Mouse (Mus musculus) spleen, postnatal 0 days (tissue): ENCODE results near the gene Gba. TPM values are rescaled to one million over a fixed set of nuclear protein-coding genes. Genes with fewer than 3 reads are reported as not detected.

Experiments used
- microRNA counts: library from miRNA; unstranded; fragments of <30 nt; microRNA quantifications from one replicate; lab custom pipeline; 2015
- polyA plus RNA-seq: library from polyadenylated mRNA; unstranded; fragments of >200 nt; fragmentation: Nextera tagmentation; extraction: Ambion mirVana; gene quantifications from 2 replicates; pipeline ENCODE4 v1.2.1, GENCODE M21; 2015

The Gba gene
- 27.4 and 34.1 TPM in 2 replicates for polyA plus RNA-seq

GRCm38 (mm10) chr3:89202253-89203141, at the start of gene Gba:
Gene Gba, plus strand, starts transcription at chr3:89202928.

GRCm38 (mm10) chr3:89159616-89160344, 42.9 kb upstream of the Gba start, which contains the start of gene Hcn3:
Gene Hcn3, minus strand, starts transcription at chr3:89160196.

GRCm38 (mm10) chr3:89164506-89165267, 38.0 kb upstream of the Gba start, which contains the start of gene Clk2:
Gene Clk2, plus strand, starts transcription at chr3:89164795.

GRCm38 (mm10) chr3:89177242-89178106, 25.3 kb upstream of the Gba start, which contains the start of gene Scamp3:
Gene Scamp3, plus strand, starts transcription at chr3:89177473.

GRCm38 (mm10) chr3:89183058-89183958, 19.4 kb upstream of the Gba start, which contains the start of gene Fam189b:
Gene Fam189b, plus strand, starts transcription at chr3:89183143.

GRCm38 (mm10) chr3:89214681-89215411, 12.1 kb downstream of the Gba start, which contains the start of gene Thbs3:
Gene Thbs3, plus strand, starts transcription at chr3:89215180.

GRCm38 (mm10) chr3:89226900-89227299, 24.2 kb downstream of the Gba start, which contains the start of gene Mtx1:
Gene Mtx1, minus strand, starts transcription at chr3:89227088.

GRCm38 (mm10) chr3:89228836-89229235, 26.1 kb downstream of the Gba start, which contains the start of gene Muc1:
Gene Muc1, plus strand, starts transcription at chr3:89229057.

GRCm38 (mm10) chr3:89245688-89246171, 43.0 kb downstream of the Gba start, which contains the start of gene Krtcap2:
Gene Krtcap2, plus strand, starts transcription at chr3:89245966.

GRCm38 (mm10) chr3:89246261-89247100, 43.8 kb downstream of the Gba start, which contains the start of gene Trim46:
Gene Trim46, minus strand, starts transcription at chr3:89246309.

MicroRNA genes within 50 kb of the gene (microRNA counts, 519-probe panel; counts per million panel counts)
- microRNA mmu-miR-92b (lab: Ali Mortazavi, UCI), result 88.3 counts per million

Other genes with a start within 250 kb of the Gba start
- gene Rusc1, start 109.6 kb upstream of the Gba start, polyA plus RNA-seq, result 5.8 and 6.5 TPM in 2 replicates
- not detected in 2 replicates for gene Gm43738, start 101.8 kb upstream of the Gba start, polyA plus RNA-seq
- 52.6 and 62.7 TPM in 2 replicates for gene Fdps, start 101.0 kb upstream of the Gba start, polyA plus RNA-seq
- gene Pklr, start 66.8 kb upstream of the Gba start, polyA plus RNA-seq, result 37.9 and 48.2 TPM in 2 replicates
- 0.87 and 0.97 TPM in 2 replicates for gene Hcn3, start 42.7 kb upstream of the Gba start, polyA plus RNA-seq
- gene Clk2, start 38.1 kb upstream of the Gba start, polyA plus RNA-seq, result 14.5 and 15.9 TPM in 2 replicates
- 51.1 and 56.9 TPM in 2 replicates for gene Scamp3, start 25.5 kb upstream of the Gba start, polyA plus RNA-seq
- 3.4 and 7.0 TPM in 2 replicates for gene Fam189b, start 19.8 kb upstream of the Gba start, polyA plus RNA-seq
- gene Thbs3, start 12.3 kb downstream of the Gba start, polyA plus RNA-seq, result 4.1 and 6.7 TPM in 2 replicates
- gene Mtx1, start 24.2 kb downstream of the Gba start, polyA plus RNA-seq, result 110 and 117 TPM in 2 replicates
- 0.24 and 0.66 TPM in 2 replicates for gene Muc1, start 26.1 kb downstream of the Gba start, polyA plus RNA-seq
- gene Krtcap2, start 43.0 kb downstream of the Gba start, polyA plus RNA-seq, result 142 and 145 TPM in 2 replicates
- gene Trim46, start 43.4 kb downstream of the Gba start, polyA plus RNA-seq, result 0.10 and 0.32 TPM in 2 replicates
- gene Dpm3, start 56.4 kb downstream of the Gba start, polyA plus RNA-seq, result 92.8 and 112 TPM in 2 replicates
- gene Slc50a1, start 67.6 kb downstream of the Gba start, polyA plus RNA-seq, result 36.7 and 47.5 TPM in 2 replicates
- gene Efna1, start 78.2 kb downstream of the Gba start, polyA plus RNA-seq, result 12.4 and 15.9 TPM in 2 replicates
- gene Efna3, start 120.0 kb downstream of the Gba start, polyA plus RNA-seq, result 0.12 and 0.20 TPM in 2 replicates
- gene Efna4, start 135.1 kb downstream of the Gba start, polyA plus RNA-seq, result 2.4 and 2.6 TPM in 2 replicates
- 32.1 and 39.1 TPM in 2 replicates for gene Adam15, start 147.1 kb downstream of the Gba start, polyA plus RNA-seq
- 0.07 TPM in 1 of 2 replicates, not detected in the other for gene Dcst2, start 159.0 kb downstream of the Gba start, polyA plus RNA-seq
- gene Dcst1, start 162.3 kb downstream of the Gba start, polyA plus RNA-seq, result 0.10 and 0.22 TPM in 2 replicates
- 2.5 and 4.8 TPM in 2 replicates for gene Zbtb7b, start 191.8 kb downstream of the Gba start, polyA plus RNA-seq
- not detected in 2 replicates for gene Lenep, start 199.9 kb downstream of the Gba start, polyA plus RNA-seq
- gene Flad1, start 208.9 kb downstream of the Gba start, polyA plus RNA-seq, result 17.2 and 17.7 TPM in 2 replicates
- gene Cks1b, start 215.5 kb downstream of the Gba start, polyA plus RNA-seq, result 345 and 362 TPM in 2 replicates
- gene Shc1, start 215.5 kb downstream of the Gba start, polyA plus RNA-seq, result 42.6 and 45.2 TPM in 2 replicates
- 13.2 and 16.6 TPM in 2 replicates for gene Pygo2, start 227.3 kb downstream of the Gba start, polyA plus RNA-seq
- 19.8 and 25.3 TPM in 2 replicates for gene Pbxip1, start 233.8 kb downstream of the Gba start, polyA plus RNA-seq